Mouse (Mus musculus) neural tube, embryonic 13.5 days (tissue): Measurements from ENCODE around the gene Capn1. TPM values are rescaled to one million over a fixed set of nuclear protein-coding genes. Genes with fewer than 3 reads are reported as not detected.

Source experiments
- ATAC-seq: fragments of 200-750 bp; cut with Nextera tagmentation; 2 replicates; pipeline ENCODE4 v1.8.0; 2017; ENCODE audit warnings: low read depth, mild to moderate bottlenecking, moderate TSS enrichment, moderate library complexity
- H3K27ac ChIP-seq: fragments of 300-500 bp; sonication (generic); replicated peaks from 2 replicates; pipeline ENCODE4 v1.5.1; 2015; ENCODE audit warnings: moderate library complexity, mild to moderate bottlenecking, inconsistent platforms
- H3K27me3 ChIP-seq: fragments of 300-500 bp; sonication (generic); 2 replicates; pipeline ENCODE4 v1.6.1; 2015; ENCODE audit warnings: mild to moderate bottlenecking, inconsistent platforms
- H3K36me3 ChIP-seq: fragments of 300-500 bp; sonication (generic); 2 replicates; pipeline ENCODE4 v1.6.1; 2015; ENCODE audit warnings: mild to moderate bottlenecking, inconsistent platforms
- H3K4me1 ChIP-seq: fragments of 300-500 bp; sonication (generic); replicated peaks from 2 replicates; pipeline ENCODE4 v1.6.1; 2015; ENCODE audit warnings: inconsistent platforms
- H3K4me2 ChIP-seq: fragments of 300-500 bp; sonication (generic); 2 replicates; pipeline ENCODE4 v1.6.1; 2015; ENCODE audit warnings: inconsistent platforms, mild to moderate bottlenecking, moderate library complexity
- H3K4me3 ChIP-seq: fragments of 300-500 bp; sonication (generic); 2 replicates; pipeline ENCODE4 v1.5.1; 2015; ENCODE audit warnings: mild to moderate bottlenecking, inconsistent platforms
- H3K9ac ChIP-seq: fragments of 300-500 bp; sonication (generic); 2 replicates; pipeline ENCODE4 v1.6.1; 2015; ENCODE audit warnings: moderate library complexity, mild to moderate bottlenecking, inconsistent platforms
- H3K9me3 ChIP-seq: fragments of 300-500 bp; sonication (generic); 2 replicates; pipeline ENCODE4 v1.6.1; 2016; ENCODE audit warnings: inconsistent platforms
- WGBS: fragments of 180-500 bp; shearing (Covaris S2); methylation state at CpG from one replicate; pipeline ENCODE4 v1.1.7; 2015; 5-methylcytosine and 5-hydroxymethylcytosine counted together
- polyA plus RNA-seq: library from polyadenylated mRNA; unstranded; fragments of >200 nt; fragmentation: Nextera tagmentation; extraction: Ambion mirVana; gene quantifications from 2 replicates; pipeline ENCODE4 v1.2.1, GENCODE M21; 2015

Gene Capn1
- 6.9 and 7.5 TPM in 2 replicates for polyA plus RNA-seq

GRCm38 (mm10) chr19:6015511-6016315 lies at the start of gene Capn1:
Gene Capn1, minus strand, starts transcription at chr19:6015897.
- H3K27me3 ChIP-seq: peaks cover 47% of the 10 kb centered on the region
- peaks cover 19% of the 10 kb centered on the region for H3K4me1 ChIP-seq
- H3K4me2 ChIP-seq: peak within 1 kb of the TSS; percentile 85
- H3K9me3 ChIP-seq: no peaks in the 10 kb centered on the region
- H3K36me3 ChIP-seq: no peaks in the 10 kb centered on the region
- 3% methylated on average over 40 of the region's 40 CpGs for WGBS
- H3K4me3 ChIP-seq: peak within 1 kb of the TSS; percentile 52
- ATAC-seq: peak; percentile 89
- H3K27ac ChIP-seq: peak within 1 kb of the TSS; percentile 38
- H3K9ac ChIP-seq: peak within 1 kb of the TSS; percentile 81

- Histone ChIP-seq H3K4me3 (0 out of 2 replicates have a peak overlapping the region, but pooled peaks have one; percentile 88), H3K36me3 (peaks cover 19% of the 10 kb centered on the region), H3K4me2 (peak overlapping the region; percentile 100), H3K27me3 (no peaks in the 10 kb centered on the region), H3K9ac (peak overlapping the region; percentile 97), H3K9me3 (no peaks in the 10 kb centered on the region), H3K27ac (no peak overlapping the region), H3K4me1 (peaks cover 63% of the 10 kb centered on the region)
- no peak for ATAC-seq
- WGBS: 93% methylated on average over 6 of the region's 6 CpGs
Observed at GRCm38 (mm10) chr19:6063081-6063480, 47.4 kb upstream of the Capn1 start.

- WGBS: 69% methylated on average over 5 of the region's 5 CpGs
- Histone ChIP-seq H3K4me2 (peak overlapping the region; percentile 100), H3K4me1 (peaks cover 58% of the 10 kb centered on the region)
Observed at GRCm38 (mm10) chr19:6062418-6062817, 46.7 kb upstream of the Capn1 start.

GRCm38 (mm10) chr19:6061641-6062302 lies 46.1 kb upstream of the Capn1 start:
- Histone ChIP-seq H3K27me3 (no peaks in the 10 kb centered on the region), H3K27ac (peak overlapping the region; percentile 94), H3K4me2 (peak overlapping the region; percentile 100), H3K4me1 (peaks cover 55% of the 10 kb centered on the region), H3K4me3 (peak overlapping the region; percentile 88), H3K9me3 (no peaks in the 10 kb centered on the region), H3K36me3 (peaks cover 19% of the 10 kb centered on the region), H3K9ac (peak overlapping the region; percentile 97)
- WGBS: 2% methylated on average over 44 of the region's 44 CpGs
- peak; percentile 2; the same call in 1 of the 2 replicates for ATAC-seq

More at GRCm38 (mm10) chr19:6062418-6062817, 46.7 kb upstream of the Capn1 start:
- H3K36me3 ChIP-seq: peaks cover 19% of the 10 kb centered on the region
- H3K27ac ChIP-seq: peak overlapping the region; percentile 94; the same call in 1 of the 2 replicates
- ATAC-seq: no peak
- peak overlapping the region; percentile 97 for H3K9ac ChIP-seq
- H3K4me3 ChIP-seq: peak overlapping the region; percentile 88
- H3K27me3 ChIP-seq: no peaks in the 10 kb centered on the region
- no peaks in the 10 kb centered on the region for H3K9me3 ChIP-seq

- Histone ChIP-seq H3K9me3 (no peaks in the 10 kb centered on the region), H3K36me3 (peaks cover 19% of the 10 kb centered on the region), H3K4me1 (peaks cover 55% of the 10 kb centered on the region), H3K27me3 (no peaks in the 10 kb centered on the region), H3K4me2 (peak within 1 kb of the TSS; percentile 100), H3K27ac (peak within 1 kb of the TSS; percentile 94), H3K9ac (peak within 1 kb of the TSS; percentile 97), H3K4me3 (peak within 1 kb of the TSS; percentile 88)
- ATAC-seq: peak; percentile 70
- under 1% methylated on average over 58 of the region's 58 CpGs for WGBS
Observed at GRCm38 (mm10) chr19:6061021-6061533, 45.4 kb upstream of the Capn1 start, which contains the start of gene Znhit2. Gene Znhit2, plus strand, starts transcription at chr19:6061192.

- peak overlapping the region; percentile 96; the same call in 1 of the 2 replicates for H3K9ac ChIP-seq
- no peaks in the 10 kb centered on the region for H3K9me3 ChIP-seq
- peaks cover 39% of the 10 kb centered on the region for H3K36me3 ChIP-seq
- no peaks in the 10 kb centered on the region for H3K27me3 ChIP-seq
- peaks cover 50% of the 10 kb centered on the region for H3K4me1 ChIP-seq
- ATAC-seq: no peak
- WGBS: 87% methylated on average over 5 of the region's 5 CpGs
- peak overlapping the region; percentile 92 for H3K4me3 ChIP-seq
- H3K4me2 ChIP-seq: peak overlapping the region; percentile 86
- no peak overlapping the region for H3K27ac ChIP-seq
Observed at GRCm38 (mm10) chr19:6058966-6059365, 43.3 kb upstream of the Capn1 start.

DNA sequence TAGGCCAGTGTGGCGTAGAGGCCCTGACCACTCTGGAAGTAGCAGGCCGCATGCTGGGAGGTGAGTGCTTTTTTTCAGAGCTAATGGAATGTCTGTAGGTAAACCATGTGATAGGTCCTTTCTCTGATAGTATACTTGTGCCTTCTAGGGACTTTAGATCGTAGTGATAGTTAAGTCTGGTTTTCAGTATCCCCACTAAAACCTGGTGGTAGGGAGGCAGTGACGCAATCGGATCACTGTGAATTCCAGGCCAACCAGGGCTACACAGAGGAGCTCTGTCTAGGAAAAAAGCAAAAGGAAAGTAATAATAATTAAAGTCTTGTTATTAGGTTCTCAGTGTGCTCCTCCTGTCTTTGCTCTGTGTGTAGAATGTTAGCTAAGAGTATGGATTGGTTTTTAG lies 42.8 kb upstream of the Capn1 start:
- Histone ChIP-seq H3K9me3 (no peaks in the 10 kb centered on the region), H3K27me3 (no peaks in the 10 kb centered on the region), H3K36me3 (peaks cover 43% of the 10 kb centered on the region), H3K4me1 (peaks cover 47% of the 10 kb centered on the region), H3K9ac (peak overlapping the region; percentile 96), H3K27ac (peak overlapping the region; percentile 87; the same call in 1 of the 2 replicates), H3K4me3 (peak overlapping the region; percentile 92), H3K4me2 (peak overlapping the region; percentile 86)
- ATAC-seq: no peak
- WGBS: 32% methylated on average over 5 of the region's 5 CpGs

DNA sequence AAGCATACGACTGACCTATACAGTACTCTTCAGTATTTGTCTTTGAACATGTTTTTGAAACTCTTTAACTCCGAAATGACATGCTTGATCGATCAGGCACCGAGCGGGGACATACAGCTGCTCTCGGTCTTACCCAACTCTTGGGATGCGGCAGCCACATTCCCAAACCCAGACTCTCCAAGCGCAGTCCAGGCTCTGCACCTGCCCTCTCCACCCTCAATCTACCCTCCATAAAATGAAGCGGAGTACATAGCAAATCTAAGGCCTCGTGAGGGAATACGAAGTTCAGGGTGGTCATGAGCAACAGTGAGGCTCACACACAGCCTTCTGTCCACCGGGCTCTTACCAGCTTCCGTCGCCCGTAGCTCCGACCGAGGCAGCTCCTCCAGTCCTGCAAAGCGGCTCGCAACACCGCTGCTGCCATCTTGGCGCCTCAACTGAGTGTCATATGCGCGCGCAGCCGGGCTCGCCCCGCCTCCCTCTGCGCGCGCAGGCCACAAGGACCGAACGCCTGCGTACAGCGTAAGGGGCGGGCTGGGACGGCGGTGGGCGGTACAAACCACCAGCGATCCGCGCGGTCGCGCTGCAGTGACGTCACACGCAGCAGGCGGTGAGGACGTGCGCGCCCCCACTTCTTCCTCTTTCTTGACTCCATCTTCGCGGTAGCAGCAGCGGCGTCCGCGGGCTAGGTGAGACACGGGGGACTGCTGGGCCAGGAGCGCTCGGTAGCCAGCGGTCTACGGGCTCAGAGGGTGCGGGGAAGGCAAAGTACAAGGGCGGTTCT lies 41.8 kb upstream of the Capn1 start, which contains the start of the genes Mrpl49 and Fau:
Gene Mrpl49 (minus strand): TSS at position 473 of the 784 bp plus-strand sequence.
Gene Fau (plus strand): TSS at position 532 of the 784 bp plus-strand sequence.
- H3K4me2 ChIP-seq: peak within 1 kb of the TSS; percentile 87
- no peaks in the 10 kb centered on the region for H3K27me3 ChIP-seq
- no peaks in the 10 kb centered on the region for H3K9me3 ChIP-seq
- peak within 1 kb of the TSS; percentile 87 for H3K27ac ChIP-seq
- H3K4me3 ChIP-seq: peak within 1 kb of the TSS; percentile 92
- H3K4me1 ChIP-seq: peaks cover 37% of the 10 kb centered on the region
- H3K36me3 ChIP-seq: peaks cover 49% of the 10 kb centered on the region
- under 1% methylated on average over 62 of the region's 63 CpGs for WGBS
- peak; percentile 86 for ATAC-seq
- peak within 1 kb of the TSS; percentile 96 for H3K9ac ChIP-seq

DNA sequence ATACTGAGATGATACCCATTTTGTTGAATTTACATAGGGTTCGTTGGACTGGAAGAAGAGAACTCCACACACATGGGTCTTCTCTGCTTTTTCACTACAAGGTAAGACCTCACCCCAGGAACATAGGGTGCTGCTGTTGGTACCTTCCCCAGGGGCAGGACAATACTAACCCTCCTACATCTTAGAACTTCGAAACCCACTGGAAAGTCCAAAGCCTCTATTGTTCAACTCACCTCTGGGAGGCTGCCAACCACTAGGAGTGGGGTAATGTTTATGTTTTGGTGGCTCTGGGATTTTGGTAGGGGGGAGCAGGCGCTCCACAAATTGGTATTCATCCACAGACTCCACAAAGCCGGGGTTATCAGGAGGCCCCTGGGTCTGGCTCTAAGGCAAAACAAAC lies 41.0 kb upstream of the Capn1 start:
- Histone ChIP-seq H3K9me3 (no peaks in the 10 kb centered on the region), H3K27ac (no peak overlapping the region), H3K4me3 (peak overlapping the region; percentile 92), H3K9ac (peak overlapping the region; percentile 96), H3K36me3 (peaks cover 57% of the 10 kb centered on the region), H3K4me1 (peaks cover 29% of the 10 kb centered on the region), H3K4me2 (peak overlapping the region; percentile 87), H3K27me3 (no peaks in the 10 kb centered on the region)
- 64% methylated on average over 4 of the region's 4 CpGs for WGBS
- ATAC-seq: no peak

DNA sequence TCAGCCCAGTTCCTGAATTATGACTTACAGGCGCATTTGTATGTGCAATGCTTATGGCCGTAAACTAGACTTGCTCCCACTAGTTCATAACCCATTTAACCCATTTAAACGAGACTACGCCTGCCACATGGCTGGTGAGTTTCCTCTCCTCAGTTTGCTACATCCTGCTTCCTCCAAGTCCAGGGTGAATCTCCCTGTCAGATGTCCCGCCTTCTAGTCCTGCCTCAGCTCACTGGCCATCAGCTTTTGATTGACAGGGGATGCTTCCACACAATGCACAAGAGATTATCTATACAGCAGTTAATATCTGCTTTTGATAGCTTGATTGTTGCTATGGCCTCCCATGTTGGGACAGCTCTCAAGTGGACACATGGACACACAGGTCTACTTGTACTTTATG lies 38.6 kb upstream of the Capn1 start:
- Histone ChIP-seq H3K9me3 (no peaks in the 10 kb centered on the region), H3K36me3 (peaks cover 72% of the 10 kb centered on the region), H3K27me3 (no peaks in the 10 kb centered on the region), H3K4me2 (no peak overlapping the region), H3K4me1 (peaks cover 21% of the 10 kb centered on the region), H3K4me3 (no peak overlapping the region), H3K27ac (no peak overlapping the region), H3K9ac (no peak overlapping the region)
- 92% methylated on average over 5 of the region's 5 CpGs for WGBS
- no peak for ATAC-seq

- H3K9ac ChIP-seq: 0 out of 2 replicates have a peak overlapping the region, but pooled peaks have one; percentile 22
- WGBS: 81% methylated on average over 7 of the region's 7 CpGs
Observed at GRCm38 (mm10) chr19:6052516-6052915, 36.8 kb upstream of the Capn1 start.

More at GRCm38 (mm10) chr19:6052516-6052915, 36.8 kb upstream of the Capn1 start:
- H3K27me3 ChIP-seq: no peaks in the 10 kb centered on the region
- no peak overlapping the region for H3K27ac ChIP-seq
- H3K4me1 ChIP-seq: peaks cover 25% of the 10 kb centered on the region
- no peak overlapping the region for H3K4me2 ChIP-seq
- H3K4me3 ChIP-seq: no peak overlapping the region
- no peaks in the 10 kb centered on the region for H3K9me3 ChIP-seq
- peaks cover 80% of the 10 kb centered on the region for H3K36me3 ChIP-seq
- no peak for ATAC-seq
